Mouse (Mus musculus) lung, postnatal 0 days (tissue): Measurements from ENCODE around the gene Eps8l3. TPM values are rescaled to one million over a fixed set of nuclear protein-coding genes. Genes with fewer than 3 reads are reported as not detected.

Experiments
- ATAC-seq: fragments of 200-750 bp; cut with Nextera tagmentation; 2 replicates; pipeline ENCODE4 v1.8.0; 2017; ENCODE audit warnings: moderate library complexity
- DNase-seq: peaks from one replicate; pipeline ENCODE4 v3.0.0-alpha.2; 2016; ENCODE audit warnings: low spot score
- H3K27ac ChIP-seq: fragments of 300-500 bp; sonication (generic); 2 replicates; pipeline ENCODE4 v1.5.1; 2014; ENCODE audit warnings: antibody characterized with exemption, mild to moderate bottlenecking, low read length, mixed read lengths
- H3K27me3 ChIP-seq: fragments of 300-500 bp; sonication (generic); replicated peaks from 2 replicates; pipeline ENCODE4 v1.6.1; 2014; ENCODE audit warnings: low read length, mixed read lengths; ENCODE audit not compliant: insufficient read depth
- H3K36me3 ChIP-seq: fragments of 300-500 bp; sonication (generic); 2 replicates; pipeline ENCODE4 v1.6.1; 2014; ENCODE audit warnings: low read length, mixed read lengths; ENCODE audit not compliant: insufficient read depth
- H3K4me1 ChIP-seq: fragments of 300-500 bp; sonication (generic); 2 replicates; pipeline ENCODE4 v1.6.1; 2014; ENCODE audit warnings: antibody characterized with exemption, low read depth, low read length, mixed read lengths; ENCODE audit not compliant: insufficient read depth
- H3K4me2 ChIP-seq: fragments of 300-500 bp; sonication (generic); replicated peaks from 2 replicates; pipeline ENCODE4 v1.6.1; 2014; ENCODE audit warnings: low read depth, mild to moderate bottlenecking, low read length, moderate library complexity, mixed read lengths
- H3K4me3 ChIP-seq: fragments of 300-500 bp; sonication (generic); 2 replicates; pipeline ENCODE4 v1.5.1; 2014; ENCODE audit warnings: low read depth, low read length
- H3K9ac ChIP-seq: fragments of 300-500 bp; sonication (generic); replicated peaks from 2 replicates; pipeline ENCODE4 v1.6.1; 2014; ENCODE audit warnings: low read depth, mild to moderate bottlenecking
- H3K9me3 ChIP-seq: fragments of 300-500 bp; sonication (generic); 2 replicates; pipeline ENCODE4 v1.6.1; 2016; ENCODE audit warnings: low read length, mixed read lengths
- CTCF ChIP-seq: IDR thresholded peaks from 2 replicates; pipeline ENCODE4 v1.5.1; 2016; ENCODE audit warnings: antibody characterized with exemption, mild to moderate bottlenecking
- EP300 ChIP-seq: IDR thresholded peaks from 2 replicates; pipeline ENCODE4 v1.6.1; 2016; ENCODE audit warnings: antibody characterized with exemption, mild to moderate bottlenecking, control low read depth
- WGBS: fragments of 180-500 bp; shearing (Covaris S2); extraction: QIAGEN DNeasy Blood & Tissue Kit; methylation state at CpG from one replicate; pipeline ENCODE4 v1.1.7; 2014; 5-methylcytosine and 5-hydroxymethylcytosine counted together
- polyA plus RNA-seq: library from polyadenylated mRNA; unstranded; fragments of >200 nt; fragmentation: Nextera tagmentation; extraction: Ambion mirVana; gene quantifications from 2 replicates; pipeline ENCODE4 v1.2.1, GENCODE M21; 2015

Eps8l3 gene
- polyA plus RNA-seq = not detected in 2 replicates

DNA sequence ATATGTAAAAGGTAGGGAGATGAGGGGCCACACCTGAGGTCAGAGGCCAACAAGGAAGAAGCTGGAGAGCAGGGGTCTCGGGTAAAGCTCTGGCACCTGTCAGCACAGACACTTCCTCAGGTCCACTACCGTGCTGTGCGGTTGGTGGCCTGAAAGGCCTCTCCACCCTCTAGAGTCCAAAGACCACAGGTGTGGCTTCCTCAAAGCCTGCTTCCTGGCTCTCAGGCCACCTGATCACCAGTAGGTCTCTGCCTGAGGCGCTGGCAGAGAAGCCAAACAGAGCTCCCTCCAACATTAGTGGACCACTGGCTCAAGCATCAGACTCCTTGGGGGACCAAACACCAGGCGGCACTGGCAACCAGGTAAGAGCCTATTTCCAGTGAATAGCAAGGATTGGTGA is at the start of gene Eps8l3:
Eps8l3 (plus strand) TSS at position 225 of the 400 bp plus-strand sequence.
- no peak within 1 kb of the TSS for H3K9ac ChIP-seq
- H3K4me3 ChIP-seq = no peak within 1 kb of the TSS
- no peak within 1 kb of the TSS for H3K27ac ChIP-seq
- no peak within 1 kb of the TSS for H3K4me2 ChIP-seq
- WGBS = 83% methylated on average over 5 of the region's 5 CpGs
- DNase-seq = no peak
- H3K27me3 ChIP-seq = no peaks in the 10 kb centered on the region
- H3K4me1 ChIP-seq = no peaks in the 10 kb centered on the region
- ATAC-seq = no peak
- TF ChIP-seq EP300 (no peak), CTCF (no peak)
- no peaks in the 10 kb centered on the region for H3K9me3 ChIP-seq
- no peaks in the 10 kb centered on the region for H3K36me3 ChIP-seq

DNA sequence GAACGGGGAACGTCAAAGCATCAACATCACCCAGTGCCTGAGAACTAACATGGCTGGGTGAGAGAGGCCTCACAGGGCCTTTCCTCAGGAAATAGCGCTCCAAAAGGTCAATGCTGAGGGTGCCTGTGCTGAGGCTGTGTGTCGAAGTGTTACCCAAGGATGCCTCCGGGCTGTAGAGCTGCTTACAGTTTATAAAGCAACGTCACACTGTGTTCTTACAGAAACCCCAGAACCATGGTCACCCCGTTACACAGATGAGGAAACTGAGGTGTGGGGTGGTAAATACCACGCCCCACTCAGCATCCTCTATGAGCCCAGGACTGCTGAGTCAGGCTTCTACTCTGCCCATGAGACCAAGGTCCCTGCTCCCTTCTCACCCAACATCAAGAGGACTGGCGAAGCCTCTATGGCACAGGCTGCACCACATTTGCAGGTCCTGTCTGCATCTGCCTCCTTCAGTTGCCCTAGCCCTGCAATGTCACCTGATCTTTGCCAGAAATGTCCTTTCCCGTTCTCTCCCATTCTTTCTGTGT is 49.1 kb upstream of the Eps8l3 start:
- no peak overlapping the region for H3K9ac ChIP-seq
- H3K4me1 ChIP-seq = no peaks in the 10 kb centered on the region
- H3K36me3 ChIP-seq = no peaks in the 10 kb centered on the region
- 79% methylated on average over 10 of the region's 10 CpGs for WGBS
- TF ChIP-seq EP300 (no peak), CTCF (no peak)
- no peaks in the 10 kb centered on the region for H3K27me3 ChIP-seq
- no peak for ATAC-seq
- no peak for DNase-seq
- no peaks in the 10 kb centered on the region for H3K9me3 ChIP-seq
- H3K4me3 ChIP-seq = no peak overlapping the region
- H3K4me2 ChIP-seq = no peak overlapping the region
- no peak overlapping the region for H3K27ac ChIP-seq

DNA sequence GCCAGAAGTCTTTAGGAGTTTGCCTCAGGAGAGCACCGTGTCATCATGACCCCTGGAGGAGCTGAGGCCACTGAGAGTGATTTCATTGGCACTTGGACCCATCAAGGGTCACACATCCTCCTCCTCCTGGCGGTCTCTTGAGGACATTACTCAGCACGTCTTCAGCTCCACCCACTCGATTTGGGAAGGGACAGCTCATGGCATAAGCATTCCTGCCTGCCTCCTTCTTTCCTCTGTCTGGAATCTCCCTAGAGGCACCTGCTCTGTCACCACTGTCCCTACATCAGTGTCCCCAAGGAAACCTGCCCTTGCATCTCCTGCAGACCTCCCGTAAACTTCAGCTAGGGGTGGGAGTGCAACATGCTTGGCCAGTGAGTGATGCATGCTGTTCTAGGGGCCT is 48.5 kb upstream of the Eps8l3 start:
- DNase-seq = no peak
- 37% methylated on average over 5 of the region's 5 CpGs for WGBS
- Histone ChIP-seq H3K27me3 (no peaks in the 10 kb centered on the region), H3K4me2 (no peak overlapping the region), H3K4me3 (no peak overlapping the region), H3K4me1 (no peaks in the 10 kb centered on the region), H3K9ac (no peak overlapping the region), H3K36me3 (no peaks in the 10 kb centered on the region), H3K9me3 (no peaks in the 10 kb centered on the region), H3K27ac (no peak overlapping the region)
- TF ChIP-seq EP300 (no peak), CTCF (no peak)
- ATAC-seq = no peak; the same call in 1 of the 2 replicates

DNA sequence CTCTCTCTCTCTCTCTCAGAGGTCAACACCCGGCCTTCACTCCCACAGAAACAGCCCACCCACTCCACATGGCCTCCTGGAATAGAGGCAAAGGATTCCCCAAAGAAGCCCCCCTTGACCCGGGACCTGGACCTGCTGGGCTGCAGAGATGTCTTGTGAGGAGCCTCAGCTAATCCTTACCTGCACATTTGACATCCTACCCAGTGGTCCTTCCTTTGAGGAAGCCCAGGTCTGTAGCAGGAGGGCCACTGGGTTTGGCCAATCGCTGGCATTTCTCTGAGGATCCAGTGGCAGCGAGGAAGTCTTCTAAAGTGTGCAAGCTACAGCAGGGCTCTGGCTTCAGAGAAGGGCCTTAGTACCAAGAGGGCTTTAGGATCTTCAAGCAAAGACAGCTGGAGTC is 48.0 kb upstream of the Eps8l3 start:
- DNase-seq (no peak), ATAC-seq (no peak)
- Histone ChIP-seq H3K27ac (no peak overlapping the region), H3K4me2 (no peak overlapping the region), H3K4me3 (no peak overlapping the region), H3K9ac (no peak overlapping the region), H3K4me1 (no peaks in the 10 kb centered on the region), H3K27me3 (no peaks in the 10 kb centered on the region), H3K9me3 (no peaks in the 10 kb centered on the region), H3K36me3 (no peaks in the 10 kb centered on the region)
- 76% methylated on average over 4 of the region's 4 CpGs for WGBS
- TF ChIP-seq EP300 = no peak
- TF ChIP-seq CTCF = no peak

DNA sequence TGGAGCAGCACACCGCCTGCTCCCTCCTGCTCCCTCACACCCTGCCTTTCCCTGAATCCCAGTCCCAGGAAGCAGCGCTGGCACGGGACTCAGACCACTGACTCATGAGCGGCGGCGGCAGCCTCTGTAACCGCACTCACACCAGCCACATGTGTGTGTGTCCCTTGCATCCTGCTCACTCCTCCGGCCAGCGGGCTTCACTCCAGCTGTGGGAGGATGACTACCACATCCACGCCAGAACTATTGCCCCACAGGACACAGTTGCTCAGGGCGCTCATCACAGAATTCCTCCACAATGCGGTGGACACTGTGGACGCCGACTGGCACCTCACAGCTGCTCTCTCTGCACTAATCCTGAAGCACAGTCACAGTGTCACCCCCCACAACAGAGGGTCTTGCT is 47.4 kb upstream of the Eps8l3 start:
- Histone ChIP-seq H3K4me1 (no peaks in the 10 kb centered on the region), H3K9me3 (no peaks in the 10 kb centered on the region), H3K9ac (no peak overlapping the region), H3K27me3 (no peaks in the 10 kb centered on the region), H3K36me3 (no peaks in the 10 kb centered on the region), H3K4me2 (no peak overlapping the region), H3K27ac (no peak overlapping the region), H3K4me3 (no peak overlapping the region)
- 60% methylated on average over 14 of the region's 14 CpGs for WGBS
- TF ChIP-seq EP300 (no peak), CTCF (no peak)
- peak; percentile 80 for ATAC-seq
- DNase-seq = peak; percentile 68

DNA sequence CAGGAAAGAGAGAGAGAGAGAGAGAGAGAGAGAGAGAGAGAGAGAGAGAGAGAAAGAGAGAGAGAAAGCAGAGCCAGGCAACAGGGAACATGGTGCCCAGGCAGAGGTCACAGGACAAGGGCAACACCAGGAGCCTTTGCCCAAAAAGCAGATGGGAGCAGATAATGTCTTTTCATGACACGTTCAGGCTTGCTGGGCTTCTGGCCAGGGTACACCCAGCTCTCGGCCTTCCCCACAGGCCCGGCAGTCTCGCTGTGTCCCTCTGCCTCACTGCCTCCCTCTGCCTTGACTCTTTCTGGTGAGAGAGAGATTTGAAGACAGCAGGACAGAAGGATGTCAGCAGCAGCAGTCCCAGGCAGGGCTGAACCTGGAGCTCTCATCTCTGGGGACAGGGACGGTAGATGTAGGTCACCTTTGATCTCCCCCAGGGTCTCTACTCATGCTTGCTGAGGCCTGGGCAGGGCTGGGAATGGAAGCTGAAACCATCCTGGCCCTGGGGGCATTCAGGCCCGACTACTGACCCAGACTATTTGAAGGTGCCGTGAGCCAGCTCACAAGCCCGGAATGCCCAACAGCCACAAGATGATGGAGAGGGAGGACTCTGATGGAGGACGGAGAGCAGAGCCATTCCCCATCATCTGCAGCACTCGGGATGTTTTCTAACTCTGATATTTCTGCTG is 45.0 kb upstream of the Eps8l3 start:
- DNase-seq = no peak
- H3K4me3 ChIP-seq = no peak overlapping the region

More for the DNA sequence above, 45.0 kb upstream of the Eps8l3 start:
- no peaks in the 10 kb centered on the region for H3K4me1 ChIP-seq
- H3K27ac ChIP-seq = no peak overlapping the region
- H3K9ac ChIP-seq = no peak overlapping the region
- no peaks in the 10 kb centered on the region for H3K9me3 ChIP-seq
- WGBS = 67% methylated on average over 10 of the region's 10 CpGs
- no peaks in the 10 kb centered on the region for H3K27me3 ChIP-seq
- H3K36me3 ChIP-seq = no peaks in the 10 kb centered on the region
- H3K4me2 ChIP-seq = no peak overlapping the region
- TF ChIP-seq CTCF (no peak), EP300 (no peak)
- no peak for ATAC-seq
